14 mouse cellular contexts compared by ENCODE assay signal in genomic region chr3:153908919-153909318, GRCm38 (mm10). TPM values are rescaled to one million over a fixed set of nuclear protein-coding genes. Genes with fewer than 3 reads are reported as not detected.
DNase-seq lines count a peak whose midpoint lies in the region; ATAC-seq and TF ChIP-seq lines count a peak whose summit lies in the region.
"Had no signal": no experiment of that assay in that cellular context is flagged by ENCODE, and none has a peak within 500 bp of the region (broad histone marks: within the 10 kb centered on the region; RNA-seq: fewer than 3 reads in every experiment).

No protein-coding gene starts in this region.

- H3K9ac ChIP-seq in heart, embryonic 13.5 days: peak overlapping the region; percentile 97
- H3K9ac ChIP-seq in stomach, embryonic 15.5 days: no peak overlapping the region
- H3K9ac ChIP-seq in stomach, postnatal 0 days (ENCODE audit: low read length): no peak overlapping the region
- no peak overlapping the region for H3K9ac ChIP-seq in intestine, postnatal 0 days (ENCODE audit: low read depth, low read length)
- H3K9ac ChIP-seq: limb, embryonic 15.5 days had no signal

- ATAC-seq in heart, embryonic 13.5 days (ENCODE audit: extremely low read depth, insufficient number of reproducible peaks, low FRiP score, low TSS enrichment): no peak
- ATAC-seq in stomach, embryonic 15.5 days (ENCODE audit: insufficient read depth, low FRiP score, low read depth): no peak
- ATAC-seq in stomach, postnatal 0 days (ENCODE audit: low FRiP score, low TSS enrichment): no peak
- ATAC-seq in intestine, postnatal 0 days: no peak
- ATAC-seq: CD4-positive, CD25-positive, alpha-beta regulatory T cell, adult 4 months; inflammation-experienced regulatory T-cells, adult 6 months had no signal

- intact Hi-C loops in heart, postnatal 14 days (cut with DNase I): no loop called here

- H3K36me3 ChIP-seq in heart, embryonic 13.5 days: peaks cover 77% of the 10 kb centered on the region
- peaks cover 50% of the 10 kb centered on the region for H3K36me3 ChIP-seq in stomach, embryonic 15.5 days
- H3K36me3 ChIP-seq in stomach, postnatal 0 days (ENCODE audit: control insufficient read depth, insufficient read depth, low read length): peaks cover 38% of the 10 kb centered on the region
- H3K36me3 ChIP-seq in intestine, postnatal 0 days (ENCODE audit: control insufficient read depth, insufficient read depth): peaks cover 65% of the 10 kb centered on the region

- H3K4me3 ChIP-seq in heart, embryonic 13.5 days: peak overlapping the region; percentile 79; the same call in 1 of the 2 replicates
- no peak overlapping the region for H3K4me3 ChIP-seq in stomach, embryonic 15.5 days (replicated peaks)
- H3K4me3 ChIP-seq in stomach, postnatal 0 days (ENCODE audit: low read depth, low read length): no peak overlapping the region
- H3K4me3 ChIP-seq in intestine, postnatal 0 days (ENCODE audit: low read depth, low read length): no peak overlapping the region
- H3K4me3 ChIP-seq: left cerebral cortex, adult 2 months; limb, embryonic 15.5 days had no signal

- H3K9me3 ChIP-seq in heart, embryonic 13.5 days: no peaks in the 10 kb centered on the region
- H3K9me3 ChIP-seq in stomach, embryonic 15.5 days: no peaks in the 10 kb centered on the region
- H3K9me3 ChIP-seq in stomach, postnatal 0 days (ENCODE audit: control insufficient read depth, low read length): no peaks in the 10 kb centered on the region
- H3K9me3 ChIP-seq in intestine, postnatal 0 days (ENCODE audit: control insufficient read depth): no peaks in the 10 kb centered on the region
- H3K9me3 ChIP-seq: limb, embryonic 15.5 days had no signal

- peak overlapping the region; percentile 95 for H3K4me2 ChIP-seq in heart, embryonic 13.5 days
- H3K4me2 ChIP-seq in stomach, embryonic 15.5 days: peak overlapping the region; percentile 14; the same call in 1 of the 2 replicates
- no peak overlapping the region; the same call in 1 of the 2 replicates for H3K4me2 ChIP-seq in stomach, postnatal 0 days (replicated peaks; ENCODE audit: low read depth)
- peak overlapping the region; percentile 75; the same call in 1 of the 2 replicates for H3K4me2 ChIP-seq in intestine, postnatal 0 days (replicated peaks; ENCODE audit: low read depth)
- H3K4me2 ChIP-seq: limb, embryonic 15.5 days had no signal

- peaks cover 55% of the 10 kb centered on the region for H3K4me1 ChIP-seq in heart, embryonic 13.5 days
- peaks cover 38% of the 10 kb centered on the region for H3K4me1 ChIP-seq in stomach, embryonic 15.5 days
- H3K4me1 ChIP-seq in stomach, postnatal 0 days (replicated peaks; ENCODE audit: control insufficient read depth, insufficient read depth): 0 out of 2 replicates have a peak, but pooled peaks cover 4% of the 10 kb centered on the region
- H3K4me1 ChIP-seq in intestine, postnatal 0 days (replicated peaks; ENCODE audit: control insufficient read depth, insufficient read depth, low read length): peaks cover 15% of the 10 kb centered on the region

- 75% methylated on average over 5 of the region's 5 CpGs for WGBS in heart, embryonic 13.5 days
- WGBS in stomach, embryonic 15.5 days: 63% methylated on average over 5 of the region's 5 CpGs
- 70% methylated on average over 5 of the region's 5 CpGs for WGBS in stomach, postnatal 0 days
- 39% methylated on average over 5 of the region's 5 CpGs for WGBS in intestine, postnatal 0 days

- no peak for DNase-seq in heart, postnatal 14 days
- DNase-seq in stomach, postnatal 0 days (ENCODE audit: low spot score): no peak
- DNase-seq in thymus, postnatal 10 days (ENCODE audit: low spot score in 2 of 2): no peak
- no peak for DNase-seq in lung, adult 18-20 months
- DNase-seq: adrenal gland, postnatal 36 days; thymus, postnatal 4 days had no signal

- H3K27ac ChIP-seq in heart, embryonic 13.5 days (replicated peaks): no peak overlapping the region
- no peak overlapping the region for H3K27ac ChIP-seq in stomach, embryonic 15.5 days
- H3K27ac ChIP-seq in stomach, postnatal 0 days (replicated peaks): no peak overlapping the region
- H3K27ac ChIP-seq in intestine, postnatal 0 days (ENCODE audit: low read depth, low read length): 0 out of 2 replicates have a peak overlapping the region, but pooled peaks have one; percentile 21
- H3K27ac ChIP-seq: left cerebral cortex, adult 2 months had no signal

- TF ChIP-seq EP300 in stomach, postnatal 0 days (optimal IDR thresholded peaks at IDR 0.05): no peak

- no peaks in the 10 kb centered on the region for H3K27me3 ChIP-seq in heart, embryonic 13.5 days (replicated peaks)
- H3K27me3 ChIP-seq in stomach, embryonic 15.5 days (replicated peaks): no peaks in the 10 kb centered on the region
- H3K27me3 ChIP-seq in stomach, postnatal 0 days (ENCODE audit: control insufficient read depth, insufficient read depth, low read length): no peaks in the 10 kb centered on the region
- H3K27me3 ChIP-seq in intestine, postnatal 0 days (replicated peaks; ENCODE audit: control insufficient read depth, insufficient read depth, low read length): no peaks in the 10 kb centered on the region
- H3K27me3 ChIP-seq: limb, embryonic 15.5 days had no signal

- TF ChIP-seq CTCF in stomach, postnatal 0 days (IDR thresholded peaks at IDR 0.05; ENCODE audit: low read depth): no peak
- no peak for TF ChIP-seq CTCF in intestine, postnatal 0 days (IDR thresholded peaks at IDR 0.05; ENCODE audit: low read depth)

RNA-seq across cellular contexts. Expression of gene Msh4, which starts 3.0 kb away (rescaled TPM):
- polyA plus RNA-seq in heart, embryonic 13.5 days (2015; fragmentation: Nextera tagmentation; extraction: Ambion mirVana): 0.10 and 0.12 TPM in 2 replicates
- total RNA-seq in heart, postnatal 14 days (2021): under 1 TPM; 0.10 to 0.24 TPM
- 0.08 and 0.09 TPM in 2 replicates for polyA plus RNA-seq in stomach, embryonic 15.5 days (2015; fragmentation: Nextera tagmentation; extraction: Ambion mirVana)
- 0.04 and 0.10 TPM in 2 replicates for polyA plus RNA-seq in stomach, postnatal 0 days (2015; fragmentation: Nextera tagmentation; extraction: Ambion mirVana)
- 0.04 and 0.05 TPM in 2 replicates for polyA plus RNA-seq in intestine, postnatal 0 days (2015; fragmentation: Nextera tagmentation; extraction: Ambion mirVana)
- total RNA-seq: granulocyte monocyte progenitor cell, adult 5-6 weeks had no signal
- polyA plus RNA-seq: CD4-positive, CD25-positive, alpha-beta regulatory T cell, adult 4 months had no signal

RNA-seq across cellular contexts. Expression of gene Rabggtb, which starts 3.9 kb away (rescaled TPM):
- 50.3 and 55.1 TPM in 2 replicates for polyA plus RNA-seq in heart, embryonic 13.5 days (2015; fragmentation: Nextera tagmentation; extraction: Ambion mirVana)
- 100 to 1,000 TPM in 1 of 2 experiments, 10 to 100 TPM in 1; 90.2 to 105 TPM for total RNA-seq in heart, postnatal 14 days (2021)
- polyA plus RNA-seq in stomach, embryonic 15.5 days (2015; fragmentation: Nextera tagmentation; extraction: Ambion mirVana): 52.5 and 56.2 TPM in 2 replicates
- polyA plus RNA-seq in stomach, postnatal 0 days (2015; fragmentation: Nextera tagmentation; extraction: Ambion mirVana): 27.5 and 29.8 TPM in 2 replicates
- polyA plus RNA-seq in intestine, postnatal 0 days (2015; fragmentation: Nextera tagmentation; extraction: Ambion mirVana): 36.3 and 36.7 TPM in 2 replicates

RNA-seq across cellular contexts. Expression of gene Acadm, which starts 35.5 kb away (rescaled TPM):
- polyA plus RNA-seq in heart, embryonic 13.5 days (2015; fragmentation: Nextera tagmentation; extraction: Ambion mirVana): 179 and 194 TPM in 2 replicates
- 100 to 1,000 TPM; 980 to 999 TPM for total RNA-seq in heart, postnatal 14 days (2021)
- 87.9 and 103 TPM in 2 replicates for polyA plus RNA-seq in stomach, embryonic 15.5 days (2015; fragmentation: Nextera tagmentation; extraction: Ambion mirVana)
- polyA plus RNA-seq in stomach, postnatal 0 days (2015; fragmentation: Nextera tagmentation; extraction: Ambion mirVana): 85.5 and 88.0 TPM in 2 replicates
- 148 and 153 TPM in 2 replicates for polyA plus RNA-seq in intestine, postnatal 0 days (2015; fragmentation: Nextera tagmentation; extraction: Ambion mirVana)
